Mouse (Mus musculus) G1E (cell line): ENCODE results near the gene Hexdc. TPM values are rescaled to one million over a fixed set of nuclear protein-coding genes. Genes with fewer than 3 reads are reported as not detected.

ENCODE experiments used
- ATAC-seq: 2 replicates; pipeline ENCODE4 v1.8.0; 2016; ENCODE audit warnings: mild to moderate bottlenecking; ENCODE audit not compliant: insufficient number of reproducible peaks, poor library complexity, low FRiP score, severe bottlenecking; ENCODE audit errors: extremely low read depth
- DNase-seq: peaks from one replicate; pipeline ENCODE4 v3.0.0; 2012; ENCODE audit warnings: low spot score
- H3K27me3 ChIP-seq: 2 replicates; pipeline ENCODE4 v1.6.1; 2012; ENCODE audit warnings: mild to moderate bottlenecking, low read length, inconsistent platforms; ENCODE audit not compliant: insufficient read depth
- H3K36me3 ChIP-seq: replicated peaks from 2 replicates; pipeline ENCODE3; 2012; ENCODE audit warnings: mild to moderate bottlenecking, inconsistent platforms
- H3K4me1 ChIP-seq: 2 replicates; pipeline ENCODE4 v1.6.1; 2012; ENCODE audit warnings: low read depth, low read length, inconsistent platforms, mixed read lengths; ENCODE audit not compliant: insufficient read depth
- H3K4me3 ChIP-seq: 2 replicates; pipeline ENCODE4 v1.5.1; 2012; ENCODE audit warnings: low read depth, mild to moderate bottlenecking, inconsistent platforms, low read length, moderate library complexity, mixed read lengths
- H3K9me3 ChIP-seq: replicated peaks from 2 replicates; pipeline ENCODE4 v1.6.1; 2012; ENCODE audit warnings: inconsistent platforms
- CTCF ChIP-seq: IDR thresholded peaks from 2 replicates; pipeline ENCODE4 v1.5.1; 2012; ENCODE audit warnings: low read depth, low read length, inconsistent platforms, mixed read lengths
- GATA1 ChIP-seq: IDR thresholded peaks from 2 replicates; pipeline ENCODE4 v1.6.1; 2012; ENCODE audit warnings: borderline replicate concordance, low read length, inconsistent platforms, mixed read lengths
- GATA2 ChIP-seq: IDR thresholded peaks from 2 replicates; pipeline ENCODE4 v1.6.1; 2012; ENCODE audit warnings: low read depth, low read length, inconsistent platforms, borderline replicate concordance
- POLR2AphosphoS5 ChIP-seq: IDR thresholded peaks from 2 replicates; pipeline ENCODE4 v1.6.1; 2012; ENCODE audit warnings: low read depth, low read length, inconsistent platforms; ENCODE audit not compliant: insufficient replicate concordance
- TAL1 ChIP-seq: conservative IDR thresholded peaks from 2 replicates; pipeline ENCODE4 v1.6.1; 2012; ENCODE audit warnings: low read depth, low read length, inconsistent platforms, mixed read lengths
- polyA plus RNA-seq: library from polyadenylated mRNA; stranded (reverse); fragments of >175 nt; gene quantifications from 2 replicates; pipeline ENCODE4 v1.2.3, GENCODE M21; 2012
- total RNA-seq, 2 experiments: library from RNA; stranded (forward) in 1 of 2; stranded (reverse) in 1 of 2; fragments of 200-1000 nt in 1 of 2; fragments of >200 nt in 1 of 2; fragmentation: Nextera tagmentation in 1 of 2; gene quantifications; 2 replicates each; pipeline ENCODE4 v1.2.3; 2014 to 2017

The Hexdc gene
- total RNA-seq (2014; fragmentation: Nextera tagmentation) (3.8 and 7.2 TPM in 2 replicates), total RNA-seq (2017) (7.3 and 8.6 TPM in 2 replicates), polyA plus RNA-seq (3.6 and 4.9 TPM in 2 replicates)

DNA sequence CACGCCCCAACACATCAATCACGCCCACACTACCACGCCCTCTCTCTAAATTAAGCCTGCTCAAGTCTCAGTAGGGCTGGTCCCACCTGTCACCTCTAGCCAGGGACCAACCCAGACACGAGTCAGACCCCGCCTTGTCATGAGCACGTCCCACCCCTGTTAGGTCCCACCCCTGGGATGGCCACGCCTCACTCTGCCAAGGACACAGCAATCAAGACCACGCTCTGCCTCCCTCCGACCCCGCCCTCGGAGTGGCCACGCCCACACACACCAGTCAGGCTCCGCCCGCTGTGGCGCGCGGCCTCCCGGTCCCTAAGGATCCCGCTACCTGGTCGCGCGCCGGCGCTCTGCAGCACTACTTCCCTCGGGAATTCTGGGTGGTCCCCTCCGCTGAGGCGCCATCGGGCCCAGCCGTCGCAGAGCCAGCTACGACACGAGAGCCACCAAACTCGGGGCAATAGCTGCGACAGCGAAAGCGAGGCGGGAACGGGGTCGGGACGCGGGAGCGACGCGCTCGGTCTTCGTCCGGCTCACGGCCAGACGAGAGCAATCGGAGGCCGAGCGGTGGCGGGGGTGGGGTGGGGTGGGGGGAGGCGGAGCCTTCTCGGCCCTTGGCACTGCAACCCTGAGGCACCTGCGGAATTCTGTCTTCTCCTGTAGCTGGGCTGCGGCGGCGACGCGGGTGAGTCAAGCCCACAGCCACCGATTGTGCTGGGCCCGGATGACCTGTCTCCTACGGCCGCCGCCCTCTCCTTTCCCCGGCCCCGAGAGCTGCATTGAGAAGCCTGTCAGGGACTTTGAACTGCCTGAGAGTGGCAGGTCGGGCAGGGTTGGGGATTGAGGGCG lies at the start of gene Hexdc, which contains the start of gene Ogfod3:
Gene Hexdc (plus strand): TSS at position 273 of the 846 bp plus-strand sequence.
Gene Ogfod3 (minus strand): TSS at position 551 of the 846 bp plus-strand sequence.
- Histone ChIP-seq H3K36me3 (peaks cover 25% of the 10 kb centered on the region), H3K9me3 (no peaks in the 10 kb centered on the region), H3K4me1 (peaks cover 14% of the 10 kb centered on the region), H3K27me3 (no peaks in the 10 kb centered on the region), H3K4me3 (peak within 1 kb of the TSS; percentile 91)
- DNase-seq (peak; percentile 93), ATAC-seq (peak; percentile 97)
- TF ChIP-seq CTCF = no peak
- TF ChIP-seq GATA1 = no peak
- no peak for TF ChIP-seq GATA2
- TF ChIP-seq POLR2AphosphoS5 = no peak
- TF ChIP-seq TAL1 = no peak

DNA sequence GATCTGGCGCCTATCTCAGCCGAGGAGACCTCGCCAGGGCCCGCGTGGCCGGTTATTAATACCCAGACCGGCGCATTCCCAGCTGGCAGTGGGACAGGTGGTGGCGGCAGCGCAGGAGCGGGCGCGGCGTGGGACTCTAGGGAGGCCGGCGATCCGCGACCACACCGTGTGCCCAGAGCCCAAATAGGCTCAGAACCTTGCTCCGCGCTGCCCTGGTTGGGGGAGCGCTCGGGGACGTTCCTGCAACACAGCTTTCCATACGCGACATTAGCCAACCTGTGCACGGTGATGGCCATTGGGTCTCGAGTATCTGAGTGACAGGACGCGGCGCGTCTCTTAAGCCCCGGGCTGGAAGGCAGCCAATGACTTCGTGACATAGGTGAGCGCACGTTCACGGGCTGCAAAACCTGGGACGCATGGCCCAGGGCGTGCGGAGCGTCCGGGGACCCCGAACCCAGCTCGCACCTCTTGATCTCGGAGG lies 47.8 kb upstream of the Hexdc start:
- TF ChIP-seq TAL1 (no peak), POLR2AphosphoS5 (no peak), CTCF (no peak), GATA1 (no peak), GATA2 (no peak)
- no peaks in the 10 kb centered on the region for H3K36me3 ChIP-seq
- ATAC-seq (no peak), DNase-seq (no peak)
- no peak overlapping the region for H3K4me3 ChIP-seq
- H3K9me3 ChIP-seq = no peaks in the 10 kb centered on the region
- H3K27me3 ChIP-seq = peaks cover 18% of the 10 kb centered on the region
- H3K4me1 ChIP-seq = 0 out of 2 replicates have a peak, but pooled peaks cover 4% of the 10 kb centered on the region

DNA sequence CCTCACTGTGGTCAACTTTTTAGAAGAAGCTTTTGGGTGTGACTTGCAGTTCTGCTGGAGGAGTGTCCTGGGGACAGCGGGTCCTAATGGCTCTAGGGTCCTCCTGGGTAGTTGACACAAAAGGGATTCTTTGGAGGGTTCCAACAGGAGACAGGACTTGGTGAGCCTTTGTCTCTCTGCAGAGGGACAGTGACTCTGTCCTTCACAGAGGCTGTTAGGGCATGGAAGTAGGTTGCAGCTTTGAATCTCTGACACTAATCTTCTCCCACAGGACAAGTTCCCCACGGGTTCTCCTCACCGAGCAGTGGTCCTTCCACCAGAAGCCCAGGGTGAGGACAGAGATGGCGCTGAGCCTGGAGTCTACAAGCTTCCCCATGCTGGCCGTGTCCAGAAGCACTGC lies 44.3 kb upstream of the Hexdc start, which contains the start of gene Uts2r:
Gene Uts2r (plus strand): TSS at position 301 of the 400 bp plus-strand sequence.
- DNase-seq (no peak), ATAC-seq (no peak)
- H3K27me3 ChIP-seq = peaks cover 35% of the 10 kb centered on the region
- no peak within 1 kb of the TSS for H3K4me3 ChIP-seq
- H3K4me1 ChIP-seq = 0 out of 2 replicates have a peak, but pooled peaks cover 4% of the 10 kb centered on the region
- H3K9me3 ChIP-seq = no peaks in the 10 kb centered on the region
- H3K36me3 ChIP-seq = no peaks in the 10 kb centered on the region
- TF ChIP-seq GATA2 = no peak
- TF ChIP-seq TAL1 = no peak

DNA sequence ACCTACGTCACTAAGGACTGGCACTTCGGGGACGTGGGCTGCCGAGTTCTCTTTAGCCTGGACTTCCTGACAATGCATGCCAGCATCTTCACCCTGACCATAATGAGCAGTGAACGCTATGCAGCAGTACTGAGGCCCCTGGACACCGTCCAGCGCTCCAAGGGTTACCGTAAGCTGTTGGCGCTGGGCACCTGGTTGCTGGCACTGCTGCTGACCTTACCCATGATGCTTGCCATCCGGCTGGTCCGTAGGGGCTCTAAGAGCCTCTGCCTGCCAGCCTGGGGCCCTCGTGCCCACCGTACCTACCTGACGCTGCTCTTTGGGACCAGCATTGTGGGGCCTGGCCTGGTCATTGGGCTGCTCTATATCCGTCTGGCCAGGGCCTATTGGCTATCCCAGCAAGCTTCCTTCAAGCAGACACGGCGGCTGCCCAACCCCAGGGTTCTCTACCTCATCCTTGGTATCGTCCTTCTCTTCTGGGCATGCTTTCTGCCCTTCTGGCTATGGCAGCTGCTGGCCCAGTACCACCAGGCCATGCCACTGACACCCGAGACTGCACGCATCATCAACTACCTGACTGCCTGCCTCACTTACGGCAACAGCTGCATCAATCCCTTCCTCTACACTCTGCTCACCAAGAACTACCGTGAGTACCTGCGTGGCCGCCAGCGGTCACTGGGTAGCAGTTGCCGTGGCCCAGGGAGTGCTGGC lies 43.4 kb upstream of the Hexdc start:
- no peak overlapping the region for H3K4me3 ChIP-seq
- 0 out of 2 replicates have a peak, but pooled peaks cover 4% of the 10 kb centered on the region for H3K4me1 ChIP-seq
- peaks cover 40% of the 10 kb centered on the region for H3K27me3 ChIP-seq
- TF ChIP-seq GATA1 = no peak
- TF ChIP-seq TAL1 = no peak
- no peak for TF ChIP-seq POLR2AphosphoS5
- no peak for TF ChIP-seq CTCF
- no peak for TF ChIP-seq GATA2
- no peaks in the 10 kb centered on the region for H3K36me3 ChIP-seq
- DNase-seq (no peak), ATAC-seq (no peak)
- no peaks in the 10 kb centered on the region for H3K9me3 ChIP-seq

DNA sequence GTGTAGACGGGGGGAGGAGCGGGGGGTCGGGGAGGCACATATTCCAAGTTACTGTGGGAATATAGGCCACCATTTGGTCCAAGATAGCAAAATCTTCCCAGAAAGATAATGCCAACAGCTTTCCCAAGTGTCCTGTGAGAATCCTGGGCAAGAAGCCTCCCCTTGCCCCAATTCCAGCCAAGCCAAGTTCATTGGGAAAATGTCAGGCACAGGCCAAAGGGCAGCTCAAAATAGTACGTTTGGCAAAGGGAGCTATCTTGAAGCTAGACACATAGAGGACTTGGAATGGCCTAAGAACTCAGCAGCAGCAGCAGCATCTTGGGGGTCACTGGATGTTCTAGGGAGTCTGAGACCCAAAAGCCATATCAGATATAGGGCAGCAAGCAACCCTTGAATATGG lies 40.5 kb upstream of the Hexdc start:
- Histone ChIP-seq H3K36me3 (no peaks in the 10 kb centered on the region), H3K27me3 (peaks cover 60% of the 10 kb centered on the region), H3K9me3 (no peaks in the 10 kb centered on the region), H3K4me3 (no peak overlapping the region), H3K4me1 (0 out of 2 replicates have a peak, but pooled peaks cover 4% of the 10 kb centered on the region)
- TF ChIP-seq TAL1 = no peak
- TF ChIP-seq CTCF = no peak
- no peak for TF ChIP-seq POLR2AphosphoS5
- no peak for TF ChIP-seq GATA2
- no peak for TF ChIP-seq GATA1
- no peak for DNase-seq
- ATAC-seq = no peak

DNA sequence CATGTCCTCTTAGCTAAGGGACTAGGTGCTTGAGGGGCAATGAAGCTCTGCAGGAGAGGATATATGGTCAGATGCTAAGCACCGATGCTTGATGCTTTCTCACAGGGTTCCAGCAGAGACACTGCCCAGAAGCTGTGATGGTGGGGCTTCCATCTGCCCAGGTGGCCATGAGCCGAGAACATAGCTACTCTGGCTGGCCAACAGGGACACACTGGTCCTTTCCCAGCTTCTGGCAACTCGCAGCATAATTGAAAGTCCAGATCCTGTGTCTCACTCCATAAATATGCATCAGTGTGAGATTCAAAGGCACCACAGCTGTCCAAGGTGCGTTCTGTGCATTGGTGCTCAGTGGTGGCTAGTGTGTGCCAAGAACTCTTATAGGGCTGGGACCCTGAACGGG lies 31.0 kb upstream of the Hexdc start:
- TF ChIP-seq GATA1 (no peak), POLR2AphosphoS5 (no peak), GATA2 (no peak), CTCF (no peak), TAL1 (no peak)
- no peak overlapping the region for H3K4me3 ChIP-seq
- no peaks in the 10 kb centered on the region for H3K4me1 ChIP-seq
- H3K9me3 ChIP-seq = no peaks in the 10 kb centered on the region
- no peaks in the 10 kb centered on the region for H3K36me3 ChIP-seq
- H3K27me3 ChIP-seq = peaks cover 28% of the 10 kb centered on the region
- DNase-seq (no peak), ATAC-seq (no peak)
